Mouse (Mus musculus) kidney, adult 2 months (tissue): Measurements from ENCODE around the gene Tbc1d17. TPM values are rescaled to one million over a fixed set of nuclear protein-coding genes. Genes with fewer than 3 reads are reported as not detected.
A peak's percentile ranks its signal among the peaks of the same experiment; 100 is the strongest.

Experiments used
- DNase-seq: peaks from one replicate; pipeline ENCODE4 v3.0.0; 2021
- H3K27ac ChIP-seq: fragments of 200-500 bp; 2 replicates; pipeline ENCODE4 v1.5.1; 2012; ENCODE audit warnings: low read depth, low read length, control low read depth, inconsistent platforms; ENCODE audit not compliant: insufficient read depth
- H3K27me3 ChIP-seq: fragments of 200-500 bp; replicated peaks from 2 replicates; pipeline ENCODE4 v1.6.1; 2012; ENCODE audit warnings: mild to moderate bottlenecking, moderate library complexity, low read length, inconsistent platforms; ENCODE audit not compliant: control insufficient read depth, insufficient read depth
- H3K36me3 ChIP-seq: fragments of 200-500 bp; 2 replicates; pipeline ENCODE4 v1.6.1; 2012; ENCODE audit warnings: mild to moderate bottlenecking, moderate library complexity, low read length, inconsistent platforms; ENCODE audit not compliant: control insufficient read depth, insufficient read depth
- H3K4me1 ChIP-seq: fragments of 200-500 bp; 2 replicates; pipeline ENCODE4 v1.6.1; 2011; ENCODE audit warnings: low read length; ENCODE audit not compliant: control insufficient read depth, insufficient read depth
- H3K4me3 ChIP-seq: fragments of 200-500 bp; 2 replicates; pipeline ENCODE4 v1.5.1; 2011; ENCODE audit warnings: mild to moderate bottlenecking, low read depth, low read length, control low read depth; ENCODE audit not compliant: insufficient read depth
- CTCF ChIP-seq: fragments of 200-500 bp; conservative IDR thresholded peaks from 2 replicates; pipeline ENCODE4 v1.5.1; 2011; ENCODE audit warnings: low read depth, mild to moderate bottlenecking, control low read depth, low read length, moderate library complexity, mixed read lengths; ENCODE audit not compliant: insufficient read depth, insufficient read length
- POLR2A ChIP-seq: fragments of 200-500 bp; IDR thresholded peaks from one replicate; pipeline ENCODE4 v1.6.1; 2011; ENCODE audit warnings: low read depth, low read length, control low read depth
- WGBS: fragments of 180-500 bp; shearing (Covaris S2); methylation state at CpG from one replicate; pipeline ENCODE4 v1.1.7; 2018; 5-methylcytosine and 5-hydroxymethylcytosine counted together
- polyA plus RNA-seq: library from polyadenylated mRNA; depleted of rRNA; stranded (reverse); fragments of >200 nt; gene quantifications from 2 replicates; pipeline ENCODE4 v1.2.3, GENCODE M21; 2012

Tbc1d17 gene
- polyA plus RNA-seq, 1 experiment: 100 TPM

DNA sequence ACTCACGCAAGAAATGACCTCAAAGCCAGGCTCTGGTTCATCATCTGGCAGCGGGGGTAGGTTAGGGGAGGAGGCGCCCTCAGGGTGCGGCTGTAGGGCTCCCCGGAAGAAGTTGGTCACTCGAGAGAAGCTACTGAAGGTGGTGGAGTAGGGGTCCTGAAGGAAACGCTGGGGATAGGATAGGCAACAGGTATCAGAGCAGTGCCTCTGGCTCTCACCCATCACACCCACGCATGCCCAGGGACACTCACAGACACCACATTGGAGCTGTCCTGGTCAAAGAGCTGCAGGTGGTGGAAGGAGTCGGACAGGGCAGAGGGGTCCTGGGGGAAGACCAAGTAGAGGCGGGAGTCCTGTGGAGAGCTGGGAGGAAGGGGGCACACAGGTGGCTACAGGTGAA lies 3.9 kb downstream of the Tbc1d17 start:
- TF ChIP-seq POLR2A (no peak), CTCF (no peak)
- Histone ChIP-seq H3K4me3 (no peak overlapping the region), H3K36me3 (peaks cover 4% of the 10 kb centered on the region; the same call in 1 of the 2 replicates), H3K4me1 (peaks cover 8% of the 10 kb centered on the region; the same call in 1 of the 2 replicates), H3K27ac (no peak overlapping the region), H3K27me3 (no peaks in the 10 kb centered on the region)
- DNase-seq: no peak
- WGBS: 94% methylated on average over 10 of the region's 10 CpGs

DNA sequence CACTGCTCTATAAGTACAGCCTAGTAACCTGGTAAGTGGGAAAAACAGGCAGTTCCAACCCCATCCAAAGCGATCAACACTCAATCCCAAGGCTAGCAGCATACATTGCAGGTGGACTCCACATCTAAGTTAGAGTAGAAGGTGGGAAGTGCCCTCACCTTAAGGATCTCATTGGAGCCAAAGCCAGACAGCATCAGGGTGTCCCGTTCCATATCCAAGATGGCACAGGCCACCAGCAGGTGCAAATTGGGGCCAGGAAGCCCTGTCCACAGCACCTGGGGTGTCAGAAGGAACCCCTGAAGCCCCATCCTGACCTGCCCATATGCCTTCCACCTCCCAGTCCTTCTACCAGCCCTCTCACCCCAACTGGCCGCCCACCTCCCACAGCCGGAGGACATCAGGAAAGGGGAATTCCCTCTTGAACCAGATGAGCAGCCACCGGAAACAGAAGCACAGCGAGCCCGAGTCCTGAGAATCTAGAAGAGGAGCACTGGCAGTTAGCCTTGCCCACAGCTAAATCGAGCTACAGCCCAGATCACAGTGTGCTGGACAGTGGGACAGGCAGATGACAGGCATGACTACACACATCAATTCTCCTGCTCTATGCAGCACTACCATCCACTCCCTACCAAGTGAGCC lies 6.9 kb downstream of the Tbc1d17 start:
- Histone ChIP-seq H3K4me1 (no peaks in the 10 kb centered on the region), H3K27ac (no peak overlapping the region), H3K4me3 (no peak overlapping the region), H3K36me3 (peaks cover 4% of the 10 kb centered on the region; the same call in 1 of the 2 replicates), H3K27me3 (no peaks in the 10 kb centered on the region)
- DNase-seq: no peak
- no peak for TF ChIP-seq CTCF
- TF ChIP-seq POLR2A: no peak
- WGBS: 83% methylated on average over 8 of the region's 8 CpGs

DNA sequence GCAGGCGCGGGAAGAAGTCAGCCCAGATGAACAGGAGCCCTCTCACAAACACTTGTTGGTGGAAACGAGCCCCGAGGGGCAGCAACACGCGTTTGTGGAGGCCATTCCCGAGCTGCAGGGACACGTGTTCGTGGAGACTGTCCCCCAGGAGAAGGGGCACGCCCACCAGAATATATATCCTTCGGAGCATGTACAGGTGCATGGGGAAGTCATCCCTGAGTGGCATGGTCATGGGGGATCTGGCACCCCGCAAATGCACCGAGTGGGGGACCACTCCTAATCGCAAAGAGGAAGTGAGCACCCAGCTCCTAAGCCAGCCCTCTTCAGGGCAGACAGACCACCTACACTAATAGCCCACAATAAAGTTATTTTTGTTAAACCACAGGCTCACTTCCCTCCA lies 8.5 kb downstream of the Tbc1d17 start:
- 61% methylated on average over 14 of the region's 14 CpGs for WGBS
- no peak for TF ChIP-seq CTCF
- TF ChIP-seq POLR2A: no peak
- Histone ChIP-seq H3K27me3 (no peaks in the 10 kb centered on the region), H3K4me1 (no peaks in the 10 kb centered on the region), H3K27ac (no peak overlapping the region), H3K4me3 (no peak overlapping the region), H3K36me3 (no peaks in the 10 kb centered on the region; the same call in 1 of the 2 replicates)
- DNase-seq: no peak

DNA sequence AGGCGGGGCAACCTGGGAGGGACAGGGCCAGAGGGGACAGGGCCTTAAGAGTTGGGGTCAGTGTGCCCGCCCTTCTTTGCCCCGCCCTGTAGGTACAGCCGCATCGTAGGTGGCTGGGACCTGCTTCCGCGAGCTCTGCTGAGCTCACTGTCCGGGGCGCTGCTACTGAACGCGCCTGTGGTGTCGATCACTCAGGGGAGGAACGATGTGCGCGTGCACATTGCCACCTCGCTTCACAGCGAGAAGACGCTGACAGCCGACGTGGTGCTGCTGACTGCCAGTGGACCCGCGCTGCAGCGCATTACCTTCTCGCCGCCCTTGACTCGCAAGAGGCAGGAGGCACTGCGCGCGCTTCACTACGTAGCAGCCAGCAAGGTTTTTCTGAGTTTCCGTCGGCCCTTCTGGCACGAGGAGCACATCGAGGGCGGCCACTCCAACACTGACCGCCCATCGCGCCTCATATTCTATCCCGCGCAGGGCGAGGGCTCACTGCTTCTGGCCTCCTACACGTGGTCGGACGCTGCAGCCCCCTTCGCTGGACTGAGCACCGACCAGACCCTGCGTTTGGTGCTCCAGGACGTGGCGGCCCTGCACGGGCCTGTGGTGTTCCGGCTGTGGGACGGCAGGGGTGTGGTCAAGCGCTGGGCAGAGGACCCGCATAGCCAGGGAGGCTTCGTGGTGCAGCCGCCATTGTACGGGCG lies 9.2 kb downstream of the Tbc1d17 start:
- no peak for TF ChIP-seq POLR2A
- no peak for TF ChIP-seq CTCF
- no peaks in the 10 kb centered on the region for H3K4me1 ChIP-seq

DNA sequence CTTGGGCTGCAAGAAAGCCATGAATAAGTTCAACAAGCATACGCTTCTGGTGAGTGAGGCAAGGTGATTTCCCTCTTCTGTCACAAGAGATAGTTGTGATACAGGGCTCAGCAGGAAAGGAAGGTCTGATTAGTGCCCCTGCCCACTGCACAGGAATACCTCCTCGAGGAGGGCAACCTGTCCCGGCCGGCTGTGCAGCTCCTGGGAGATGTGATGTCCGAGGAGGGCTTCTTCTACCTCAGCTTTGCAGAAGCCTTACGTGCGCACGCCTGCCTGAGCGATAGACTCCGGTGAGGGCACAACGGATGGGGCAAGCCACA lies 9.7 kb downstream of the Tbc1d17 start:
- DNase-seq: no peak
- Histone ChIP-seq H3K27ac (no peak overlapping the region), H3K4me1 (no peaks in the 10 kb centered on the region), H3K27me3 (no peaks in the 10 kb centered on the region), H3K36me3 (no peaks in the 10 kb centered on the region; the same call in 1 of the 2 replicates), H3K4me3 (no peak overlapping the region)
- TF ChIP-seq CTCF (no peak), POLR2A (no peak)
- WGBS: 45% methylated on average over 11 of the region's 11 CpGs

More for the DNA sequence above, 9.2 kb downstream of the Tbc1d17 start:
- Histone ChIP-seq H3K27ac (no peak overlapping the region), H3K27me3 (no peaks in the 10 kb centered on the region), H3K36me3 (no peaks in the 10 kb centered on the region; the same call in 1 of the 2 replicates), H3K4me3 (peak overlapping the region; percentile 24; the same call in 1 of the 2 replicates)
- peak; percentile 36 for DNase-seq
- 7% methylated on average over 58 of the region's 58 CpGs for WGBS

DNA sequence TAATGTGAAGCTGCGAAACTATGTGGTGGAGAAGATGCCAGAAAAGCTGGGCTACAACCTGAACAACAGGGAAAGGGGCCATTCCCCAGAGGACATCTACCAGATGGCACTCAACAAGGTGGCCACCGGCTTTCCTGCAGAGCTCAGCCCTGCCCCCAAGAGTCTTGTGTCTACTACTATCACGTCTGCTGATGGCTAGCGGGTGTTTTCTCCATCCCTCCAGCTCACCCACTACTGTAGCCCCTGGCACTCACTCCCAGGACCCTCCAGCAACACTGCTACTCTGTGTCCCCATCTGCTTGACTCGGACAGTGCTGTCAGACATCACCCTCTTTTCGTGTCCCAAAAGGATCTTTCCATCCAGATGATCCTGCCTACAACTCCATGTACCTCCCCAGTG lies 10.8 kb downstream of the Tbc1d17 start:
- 96% methylated on average over 6 of the region's 6 CpGs for WGBS
- H3K4me3 ChIP-seq: no peak overlapping the region
- no peak for TF ChIP-seq CTCF
- no peak for TF ChIP-seq POLR2A
- H3K4me1 ChIP-seq: no peaks in the 10 kb centered on the region
- no peaks in the 10 kb centered on the region for H3K27me3 ChIP-seq
- H3K27ac ChIP-seq: no peak overlapping the region
- no peak for DNase-seq
- no peaks in the 10 kb centered on the region; the same call in 1 of the 2 replicates for H3K36me3 ChIP-seq

DNA sequence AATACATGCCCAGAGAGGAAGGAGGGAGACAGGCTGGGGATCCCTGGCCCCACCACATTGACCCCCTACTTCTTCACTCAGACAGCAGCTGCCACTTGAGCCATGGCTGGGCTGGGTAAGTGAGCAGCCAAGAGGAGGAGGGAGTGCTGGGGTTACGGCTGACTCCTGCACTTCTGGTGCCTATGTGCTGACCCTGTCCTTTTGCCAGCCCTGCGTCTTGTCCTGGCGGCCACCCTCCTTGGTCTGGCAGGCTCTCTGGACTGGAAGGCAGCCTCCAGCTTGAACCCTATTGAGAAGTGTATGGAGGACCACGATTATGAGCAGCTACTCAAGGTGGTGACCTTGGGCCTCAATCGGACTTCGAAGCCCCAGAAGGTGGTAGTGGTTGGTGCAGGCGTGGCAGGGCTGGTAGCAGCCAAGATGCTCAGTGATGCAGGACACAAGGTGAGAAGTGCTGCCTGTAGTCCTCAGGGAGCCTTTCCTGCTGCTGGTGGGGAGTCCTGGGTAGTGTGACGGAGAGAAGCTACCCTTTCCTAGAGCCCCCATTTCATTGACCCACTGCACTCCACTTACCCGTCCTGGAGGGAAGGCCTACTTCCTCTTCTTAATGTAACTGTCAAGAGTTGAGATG lies 12.3 kb downstream of the Tbc1d17 start:
- Histone ChIP-seq H3K4me1 (no peaks in the 10 kb centered on the region), H3K27ac (no peak overlapping the region), H3K36me3 (no peaks in the 10 kb centered on the region), H3K4me3 (no peak overlapping the region), H3K27me3 (no peaks in the 10 kb centered on the region)
- no peak for DNase-seq
- TF ChIP-seq CTCF (no peak), POLR2A (no peak)
- WGBS: 65% methylated on average over 9 of the region's 9 CpGs
